Mouse (Mus musculus) mouse embryonic stem cell (cell line): Measurements from ENCODE around the gene Gpc6.

Experiments
- in situ Hi-C, 2 experiments: fragments of 300-500 bp; cut with MboI; formaldehyde crosslinking; loops; 1 replicate in 1 of 2; 3 replicates in 1 of 2; pipeline ENCODE4 v1.14.3; 2019 to 2020; ENCODE audit warnings: low sequenced_read_pairs in 2 of 2, low pct_unique_long_range_greater_than_20kb in 1 of 2, mixed read lengths in 1 of 2; ENCODE audit not compliant: unreplicated experiment in 1 of 2

Gpc6 gene

DNA sequence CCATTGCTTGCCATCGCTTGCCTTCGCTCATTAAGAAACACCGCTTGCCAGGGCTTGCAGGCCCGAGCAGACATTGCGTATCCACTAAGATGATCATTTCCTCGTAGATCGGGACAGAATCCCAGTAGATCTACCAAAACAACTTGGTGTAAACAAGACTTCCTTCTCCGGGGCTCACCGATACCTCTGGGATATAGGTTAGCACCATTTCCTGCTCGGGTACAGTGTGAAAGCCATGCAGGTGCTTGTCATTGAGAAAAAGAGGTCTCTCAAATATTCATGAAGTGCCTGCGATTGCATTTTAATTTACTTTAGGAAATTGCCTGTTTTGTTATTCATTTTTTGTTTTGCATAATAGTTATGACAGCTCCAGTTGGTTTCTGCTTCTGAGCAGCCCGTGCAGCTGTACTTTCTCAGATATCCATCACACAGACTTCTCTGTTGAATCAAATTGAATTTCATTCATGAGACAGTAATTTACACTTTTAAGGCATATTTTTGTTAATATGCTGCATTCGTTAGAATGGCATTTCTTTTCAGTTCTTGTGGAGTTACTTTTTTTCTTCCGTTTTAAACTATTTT is 230.9 kb downstream of the Gpc6 start:
- in situ Hi-C loops, result no loop called here

DNA sequence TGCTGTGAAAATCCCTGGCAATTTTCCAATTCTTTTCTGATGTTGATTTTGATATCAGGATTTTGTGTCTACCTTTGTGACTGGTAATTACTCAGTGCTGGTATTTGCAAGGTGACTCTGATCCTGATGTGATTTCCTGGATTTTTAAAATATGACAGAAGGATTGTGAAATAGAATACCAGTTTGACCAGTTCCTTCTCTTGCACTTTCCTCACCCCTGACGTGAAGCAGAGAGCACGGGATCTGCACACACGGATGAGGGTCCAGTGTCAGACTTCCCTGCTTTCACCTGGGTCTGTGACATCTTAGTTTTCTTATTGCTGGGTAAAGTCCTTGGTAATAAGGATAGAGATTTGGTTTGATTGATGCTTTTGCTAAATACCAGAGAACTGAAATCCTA is 232.3 kb downstream of the Gpc6 start:
- in situ Hi-C loops, result no loop called here

GRCm38 (mm10) chr14:117166350-117166749 is 241.2 kb downstream of the Gpc6 start:
- in situ Hi-C loops, result no loop called here

GRCm38 (mm10) chr14:117193364-117193763 is 268.2 kb downstream of the Gpc6 start:
- in situ Hi-C loops, result no loop called here

- in situ Hi-C loops, result no loop called here
These were observed 276.9 kb downstream of the Gpc6 start for GRCm38 (mm10) chr14:117202012-117202411.

- in situ Hi-C loops, result no loop called here
These were observed 278.8 kb downstream of the Gpc6 start for GRCm38 (mm10) chr14:117203960-117204359.

DNA sequence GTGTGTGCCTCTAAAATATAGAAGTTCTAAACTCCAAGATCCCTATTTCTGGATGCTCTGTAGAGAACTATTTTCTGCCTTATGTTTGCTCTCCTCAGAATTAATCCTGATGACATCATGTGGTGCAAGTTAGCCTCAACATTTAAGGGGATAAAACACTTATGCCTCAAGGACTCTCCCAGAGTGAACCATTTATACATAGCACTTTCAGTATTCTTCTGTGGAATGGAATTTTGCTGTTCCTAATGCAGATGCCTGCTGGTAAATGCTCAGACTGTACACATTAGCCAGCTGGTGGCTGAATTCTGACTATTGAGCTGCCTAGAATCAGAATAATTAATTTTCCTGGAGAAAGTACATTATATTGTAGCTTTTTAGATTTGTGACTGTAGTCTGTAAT is 289.3 kb downstream of the Gpc6 start:
- in situ Hi-C loops, result no loop called here

- in situ Hi-C loops, result no loop called here
These were observed 301.8 kb downstream of the Gpc6 start for GRCm38 (mm10) chr14:117226920-117227319.

DNA sequence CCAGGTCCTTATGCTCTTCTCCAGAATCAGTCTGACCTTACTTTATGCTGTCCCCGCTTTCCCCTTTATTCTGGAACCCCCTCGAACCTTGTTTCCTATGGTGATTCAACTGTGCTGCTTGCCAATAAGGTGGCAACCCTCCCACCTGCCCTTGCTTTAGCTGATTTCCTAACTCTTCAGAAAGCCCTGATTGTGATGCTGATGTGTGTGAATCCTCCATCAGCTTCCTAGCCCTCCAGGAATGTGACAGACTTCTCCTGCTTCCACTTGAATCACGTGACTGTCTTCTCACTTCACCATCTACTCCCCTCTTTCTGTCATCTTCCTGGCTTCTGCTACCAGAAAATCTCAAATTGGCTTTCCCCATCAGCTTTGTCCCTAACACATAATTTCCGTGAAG is 305.4 kb downstream of the Gpc6 start:
- in situ Hi-C loops, result no loop called here

DNA sequence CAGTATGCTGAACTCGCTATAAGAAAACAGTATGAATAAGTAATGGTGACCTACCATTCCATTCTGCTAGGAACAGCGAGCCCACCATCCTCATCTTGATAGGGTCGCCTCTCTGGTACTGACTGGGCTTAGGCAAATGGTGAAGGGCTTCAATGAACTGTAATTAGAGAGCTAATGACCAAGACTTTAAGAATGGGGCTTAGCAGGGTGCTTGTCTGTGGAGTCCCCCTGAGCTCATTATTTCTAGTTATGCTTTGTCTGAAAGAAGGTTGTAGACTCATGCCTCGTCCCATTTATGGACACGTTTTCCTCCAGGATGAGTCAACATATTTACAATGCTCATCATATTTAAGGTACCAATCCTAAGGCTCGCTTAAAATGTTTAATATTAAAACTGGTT is 313.1 kb downstream of the Gpc6 start:
- in situ Hi-C loops, result no loop called here

DNA sequence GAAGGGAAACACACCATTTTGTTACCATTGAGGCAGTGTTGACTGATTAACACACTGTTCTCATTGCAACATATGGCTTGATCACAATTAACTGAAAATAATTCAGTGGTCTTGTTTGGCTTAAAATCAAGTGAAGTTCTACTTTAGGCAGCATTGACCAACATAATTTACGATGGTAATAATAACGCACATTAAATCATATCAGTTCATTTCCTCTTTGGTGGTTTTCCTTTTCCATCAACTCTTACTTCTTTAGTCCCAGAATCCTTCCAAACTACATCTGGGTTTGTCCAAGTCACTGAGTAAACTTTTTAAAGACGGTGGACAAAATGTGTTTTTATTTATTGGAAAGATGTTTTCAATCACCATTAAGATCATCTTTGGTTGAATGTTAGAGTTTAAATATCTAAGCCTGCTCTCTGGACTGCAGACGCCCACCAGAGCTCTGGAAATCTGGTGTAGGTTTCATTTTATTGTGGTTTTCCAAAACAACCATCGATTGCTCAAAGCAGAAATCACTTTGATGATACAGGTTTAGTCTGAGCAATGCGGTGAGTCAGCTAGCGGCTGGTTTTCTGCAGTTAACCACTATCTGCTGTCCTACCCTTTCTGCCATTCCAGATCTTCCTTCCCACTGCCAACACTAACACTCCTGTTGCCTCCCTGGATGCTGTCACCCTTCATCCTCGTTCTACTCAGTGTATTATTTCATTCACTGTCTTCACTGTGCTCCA is 314.7 kb downstream of the Gpc6 start:
- in situ Hi-C loops, result no loop called here

GRCm38 (mm10) chr14:117245631-117246030 is 320.5 kb downstream of the Gpc6 start:
- in situ Hi-C loops, result no loop called here

DNA sequence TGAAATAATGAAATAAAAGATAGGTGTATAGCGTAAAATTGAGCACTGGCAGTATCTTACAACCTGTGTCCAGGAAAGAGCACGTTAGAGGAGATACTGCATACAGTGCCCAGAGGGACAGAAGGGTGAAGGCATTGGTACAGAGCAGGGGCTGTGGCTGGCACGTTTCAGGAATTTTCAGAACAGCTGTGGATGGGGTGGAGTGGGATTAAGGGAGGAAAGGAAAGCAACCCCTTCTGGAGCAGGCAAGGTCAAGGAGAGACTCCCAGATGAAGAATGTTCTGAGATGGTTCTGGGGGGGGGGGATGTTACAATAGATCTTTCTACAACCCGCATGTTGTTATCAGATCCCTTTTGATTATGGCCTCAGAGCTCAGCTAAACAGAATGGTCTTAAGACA is 331.1 kb downstream of the Gpc6 start:
- in situ Hi-C loops, result no loop called here

DNA sequence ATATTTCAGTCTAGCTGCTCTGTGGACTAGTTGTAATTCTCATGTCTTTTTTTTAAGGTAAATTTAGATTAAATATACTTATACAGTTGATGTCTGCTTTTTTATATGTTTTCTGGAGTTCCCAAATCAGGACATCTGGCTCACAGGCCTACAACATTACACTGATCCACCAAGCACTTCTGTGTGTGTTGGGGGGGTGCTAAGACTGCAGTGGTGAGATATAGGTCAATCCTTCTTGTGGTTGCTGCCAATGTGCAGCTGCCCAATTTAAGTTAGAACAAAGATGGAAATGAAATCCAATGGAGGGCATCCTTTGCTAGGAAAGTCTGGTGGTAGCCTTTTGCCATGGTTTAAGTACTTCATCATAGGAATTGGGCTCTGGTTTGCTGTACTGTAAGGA is 340.5 kb downstream of the Gpc6 start:
- in situ Hi-C loops, result no loop called here

DNA sequence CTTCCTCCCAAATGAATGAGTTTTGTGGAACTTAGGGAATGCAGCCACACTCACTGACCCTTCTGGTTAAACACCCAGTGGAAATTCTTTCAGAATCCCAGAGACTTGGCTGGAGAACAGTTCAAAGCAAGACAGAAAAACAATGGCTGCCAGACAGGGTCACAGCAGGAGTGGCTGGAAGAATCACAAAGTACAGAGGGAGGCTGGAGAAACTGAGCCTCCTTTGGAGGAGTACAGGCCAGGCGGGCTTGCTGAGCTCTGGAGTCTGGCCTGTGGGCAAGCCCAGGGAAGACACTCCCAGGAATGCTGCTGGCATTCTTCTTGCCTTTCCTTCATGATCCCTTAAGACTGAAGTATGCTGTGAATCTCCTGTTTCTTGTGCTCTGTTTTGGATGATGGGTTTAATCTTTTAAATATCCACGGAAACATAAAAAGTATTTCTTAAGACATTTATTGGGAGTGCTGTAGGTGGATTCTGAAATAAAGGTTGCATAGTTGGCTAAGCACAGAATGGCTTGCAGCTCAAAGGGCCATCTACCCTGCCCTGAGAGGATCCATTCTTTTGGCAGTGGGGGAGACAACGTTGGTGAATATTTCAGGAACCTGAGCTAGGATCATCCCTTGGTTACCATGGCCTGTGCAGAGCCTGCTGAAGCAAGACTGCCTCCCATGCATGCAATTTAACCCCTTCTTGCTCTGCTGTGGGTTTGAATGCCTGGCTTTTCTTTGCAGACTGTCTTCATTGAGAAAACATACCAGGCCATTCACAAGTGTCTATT is 342.9 kb downstream of the Gpc6 start:
- in situ Hi-C loops, result no loop called here

GRCm38 (mm10) chr14:117283631-117284030 is 358.5 kb downstream of the Gpc6 start:
- in situ Hi-C loops, result no loop called here

DNA sequence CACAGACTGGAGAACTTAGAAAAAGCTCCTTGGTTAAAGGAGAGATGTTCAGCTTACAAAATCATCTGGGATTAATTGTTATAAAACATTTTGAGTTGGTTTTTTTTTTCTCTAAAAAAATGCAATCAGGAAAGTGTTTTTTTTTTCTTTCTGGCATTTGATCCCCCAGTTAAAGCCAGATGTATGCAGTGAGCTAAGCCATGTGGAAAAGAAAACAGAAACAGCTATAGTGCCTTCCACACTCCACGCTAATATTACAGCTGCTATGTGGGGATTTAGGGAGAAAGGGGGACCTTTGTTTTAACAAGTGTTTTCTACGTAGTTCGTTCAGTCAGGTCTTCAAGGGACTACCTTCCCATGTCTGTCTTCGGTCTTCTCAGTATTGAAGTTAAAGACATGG is 368.6 kb downstream of the Gpc6 start:
- in situ Hi-C loops, result no loop called here

DNA sequence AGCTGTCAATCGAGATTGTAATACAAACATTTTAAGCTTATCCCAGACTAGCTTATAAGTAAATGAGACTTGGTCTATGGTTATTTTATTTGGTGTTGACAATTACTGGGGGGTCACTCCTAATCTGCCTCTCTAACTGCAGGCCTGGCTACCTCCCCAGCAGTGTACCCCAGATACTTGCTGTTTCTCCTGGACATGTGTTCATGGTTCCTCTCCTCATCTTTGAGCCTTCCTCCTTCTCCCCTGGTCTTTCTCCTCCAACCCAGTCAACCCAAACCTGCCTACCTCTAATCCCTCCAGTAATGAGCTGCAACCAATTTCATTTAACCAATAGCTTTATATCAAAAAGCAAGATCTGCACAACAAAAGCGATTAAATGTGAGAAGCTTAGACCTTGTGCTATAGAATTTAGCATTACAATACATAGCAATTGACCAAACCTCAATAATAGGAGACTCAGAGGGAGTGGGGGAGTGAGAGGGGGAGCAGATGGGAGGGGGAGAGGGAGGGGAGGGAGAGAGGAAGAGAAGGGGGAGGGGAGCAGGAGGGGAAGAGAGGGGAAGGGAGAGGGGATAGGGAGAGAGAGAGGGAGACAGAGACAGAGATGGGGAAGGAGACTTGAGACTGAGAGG is 371.2 kb downstream of the Gpc6 start:
- in situ Hi-C loops, result no loop called here

DNA sequence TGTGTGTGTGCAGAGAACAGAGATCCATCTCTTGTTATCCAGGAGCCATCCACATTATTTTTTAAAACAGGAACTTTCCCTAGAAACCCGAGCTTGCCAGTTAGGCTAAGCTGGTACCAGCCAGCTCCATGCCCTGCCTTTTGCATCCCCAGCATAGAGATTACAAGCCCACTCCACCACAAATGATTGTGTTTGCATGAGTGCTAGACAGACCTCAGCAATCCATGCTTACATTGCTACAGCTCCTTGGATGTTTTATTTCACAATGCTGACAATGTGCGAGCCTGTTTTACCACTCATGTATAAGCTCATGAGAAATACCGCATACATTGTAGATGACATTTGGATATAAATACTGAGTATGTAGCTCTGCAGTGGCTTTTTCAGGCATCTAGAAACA is 375.9 kb downstream of the Gpc6 start:
- in situ Hi-C loops, result no loop called here
